Mouse (Mus musculus) layer of hippocampus, adult 2 months (tissue): ENCODE measurements around the gene Dync2li1. TPM values are rescaled to one million over a fixed set of nuclear protein-coding genes. Genes with fewer than 3 reads are reported as not detected.

Source experiments
- DNase-seq, 2 experiments: peaks; one replicate each; pipeline ENCODE4 v3.0.0; 2022; ENCODE audit warnings: low spot score in 2 of 2
- H3K27ac ChIP-seq: fragments of 200-600 bp; 2 replicates; pipeline ENCODE4 v1.8.1; 2022
- H3K4me3 ChIP-seq: fragments of 200-600 bp; 2 replicates; pipeline ENCODE4 v1.8.1; 2022; ENCODE audit warnings: mild to moderate bottlenecking
- CTCF ChIP-seq: fragments of 200-600 bp; conservative IDR thresholded peaks from 2 replicates; pipeline ENCODE4 v1.8.1; 2022; ENCODE audit warnings: antibody characterized with exemption, mild to moderate bottlenecking, moderate library complexity
- total RNA-seq, 2 experiments: library from RNA; stranded (reverse); gene quantifications; 2 replicates each; pipeline ENCODE4 v1.2.3; 2021

The Dync2li1 gene
- total RNA-seq, 2 experiments from 2014 or later = 20.5 to 22.5 TPM

- TF ChIP-seq CTCF = no peak
- DNase-seq = no peak
- Histone ChIP-seq H3K4me3 (no peak overlapping the region), H3K27ac (no peak overlapping the region)
Observed at GRCm38 (mm10) chr17:84598928-84599327, 27.4 kb upstream of the Dync2li1 start.

GRCm38 (mm10) chr17:84600051-84600983 is 26.0 kb upstream of the Dync2li1 start:
- no peak for TF ChIP-seq CTCF
- no peak overlapping the region for H3K27ac ChIP-seq
- H3K4me3 ChIP-seq = no peak overlapping the region
- no peak for DNase-seq

- Histone ChIP-seq H3K4me3 (no peak overlapping the region), H3K27ac (no peak overlapping the region)
- no peak for DNase-seq
- TF ChIP-seq CTCF = 0 out of 2 replicates have a peak, but pooled peaks have one; percentile 25
Observed at GRCm38 (mm10) chr17:84601805-84602204, 24.5 kb upstream of the Dync2li1 start.

- TF ChIP-seq CTCF = 0 out of 2 replicates have a peak, but pooled peaks have one; percentile 4
- no peak for DNase-seq
- peak overlapping the region; percentile 56 for H3K27ac ChIP-seq
- no peak overlapping the region for H3K4me3 ChIP-seq
Observed at GRCm38 (mm10) chr17:84603202-84603627, 23.1 kb upstream of the Dync2li1 start.

GRCm38 (mm10) chr17:84603709-84604420 is 22.4 kb upstream of the Dync2li1 start:
- Histone ChIP-seq H3K27ac (peak overlapping the region; percentile 56), H3K4me3 (no peak overlapping the region)
- TF ChIP-seq CTCF = peak; percentile 64
- DNase-seq = no peak

- Histone ChIP-seq H3K27ac (no peak overlapping the region), H3K4me3 (no peak overlapping the region)
- no peak for DNase-seq
- no peak for TF ChIP-seq CTCF
Observed at GRCm38 (mm10) chr17:84606976-84607375, 19.3 kb upstream of the Dync2li1 start.

- TF ChIP-seq CTCF = no peak
- Histone ChIP-seq H3K4me3 (no peak overlapping the region), H3K27ac (no peak overlapping the region)
- no peak for DNase-seq
Observed at GRCm38 (mm10) chr17:84607617-84608016, 18.7 kb upstream of the Dync2li1 start.

GRCm38 (mm10) chr17:84608606-84609005 is 17.7 kb upstream of the Dync2li1 start:
- Histone ChIP-seq H3K4me3 (no peak overlapping the region), H3K27ac (no peak overlapping the region)
- no peak for TF ChIP-seq CTCF
- DNase-seq = no peak

GRCm38 (mm10) chr17:84611500-84611899 is 14.8 kb upstream of the Dync2li1 start:
- Histone ChIP-seq H3K27ac (no peak overlapping the region), H3K4me3 (no peak overlapping the region)
- no peak for TF ChIP-seq CTCF
- no peak for DNase-seq

GRCm38 (mm10) chr17:84611971-84612370 is 14.3 kb upstream of the Dync2li1 start:
- no peak for DNase-seq

GRCm38 (mm10) chr17:84615811-84616210 is 10.5 kb upstream of the Dync2li1 start:
- TF ChIP-seq CTCF = no peak
- Histone ChIP-seq H3K27ac (no peak overlapping the region), H3K4me3 (no peak overlapping the region)
- DNase-seq = no peak

More at GRCm38 (mm10) chr17:84611971-84612370, 14.3 kb upstream of the Dync2li1 start:
- no peak overlapping the region for H3K27ac ChIP-seq
- TF ChIP-seq CTCF = no peak
- H3K4me3 ChIP-seq = no peak overlapping the region

- TF ChIP-seq CTCF = no peak
- no peak for DNase-seq
- H3K4me3 ChIP-seq = no peak overlapping the region
- no peak overlapping the region for H3K27ac ChIP-seq
Observed at GRCm38 (mm10) chr17:84616526-84617074, 9.7 kb upstream of the Dync2li1 start.

GRCm38 (mm10) chr17:84617953-84618352 is 8.3 kb upstream of the Dync2li1 start:
- no peak for TF ChIP-seq CTCF
- DNase-seq = no peak
- H3K4me3 ChIP-seq = no peak overlapping the region
- H3K27ac ChIP-seq = no peak overlapping the region
